Mouse (Mus musculus): ENCODE results near the gene Fsd2. TPM values are rescaled to one million over a fixed set of nuclear protein-coding genes. Genes with fewer than 3 reads are reported as not detected.

The Fsd2 gene
- total RNA-seq, 2 experiments from 2014 or later: 0.24 TPM; not detected in 1

- intact Hi-C loops (cut with DNase I): no loop called here
- no peak for DNase-seq (ENCODE audit: low spot score in 2 of 2)
Measured at GRCm38 (mm10) chr7:81557252-81557984, 9.3 kb downstream of the Fsd2 start.

- intact Hi-C loops (cut with DNase I): no loop called here
- no peak for DNase-seq (ENCODE audit: low spot score in 2 of 2)
Measured at GRCm38 (mm10) chr7:81556839-81557238, 9.9 kb downstream of the Fsd2 start.

GRCm38 (mm10) chr7:81554369-81554768 lies 12.4 kb downstream of the Fsd2 start:
- intact Hi-C loops (cut with DNase I): no loop called here
- DNase-seq (ENCODE audit: low spot score in 2 of 2): peak in 1 of 2 experiments; percentile 45

GRCm38 (mm10) chr7:81553589-81553988 lies 13.2 kb downstream of the Fsd2 start:
- intact Hi-C loops (cut with DNase I): no loop called here
- DNase-seq (ENCODE audit: low spot score in 2 of 2): no peak

- no peak for DNase-seq (ENCODE audit: low spot score in 2 of 2)
- intact Hi-C loops (cut with DNase I): no loop called here
Measured at GRCm38 (mm10) chr7:81548864-81549263, 17.9 kb downstream of the Fsd2 start.

- intact Hi-C loops (cut with DNase I): no loop called here
- DNase-seq (ENCODE audit: low spot score in 2 of 2): no peak
Measured at GRCm38 (mm10) chr7:81542934-81543333, 23.8 kb downstream of the Fsd2 start.

- intact Hi-C loops (cut with DNase I): no loop called here
- DNase-seq (ENCODE audit: low spot score in 2 of 2): peak; percentile 72 to 88
Measured at GRCm38 (mm10) chr7:81541924-81542524, 24.7 kb downstream of the Fsd2 start.

- intact Hi-C loops (cut with DNase I): no loop called here
- DNase-seq (ENCODE audit: low spot score in 2 of 2): peak in 1 of 2 experiments; percentile 25
Measured at GRCm38 (mm10) chr7:81540999-81541398, 25.7 kb downstream of the Fsd2 start.

- peak in 1 of 2 experiments; percentile 45 for DNase-seq (ENCODE audit: low spot score in 2 of 2)
- intact Hi-C loops (cut with DNase I): no loop called here
Measured at GRCm38 (mm10) chr7:81539565-81539964, 27.2 kb downstream of the Fsd2 start.

GRCm38 (mm10) chr7:81538070-81538675 lies 28.6 kb downstream of the Fsd2 start:
- intact Hi-C loops (cut with DNase I): no loop called here
- peak; percentile 59 to 66 for DNase-seq (ENCODE audit: low spot score in 2 of 2)

- DNase-seq (ENCODE audit: low spot score in 2 of 2): no peak
- intact Hi-C loops (cut with DNase I): no loop called here
Measured at GRCm38 (mm10) chr7:81536478-81536877, 30.3 kb downstream of the Fsd2 start.

- DNase-seq (ENCODE audit: low spot score in 2 of 2): peak in 1 of 2 experiments; percentile 13
- intact Hi-C loops (cut with DNase I): no loop called here
Measured at GRCm38 (mm10) chr7:81531462-81531861, 35.3 kb downstream of the Fsd2 start.

GRCm38 (mm10) chr7:81528918-81529317 lies 37.8 kb downstream of the Fsd2 start:
- DNase-seq (ENCODE audit: low spot score in 2 of 2): no peak
- intact Hi-C loops (cut with DNase I): no loop called here

GRCm38 (mm10) chr7:81523663-81524017 lies 43.1 kb downstream of the Fsd2 start:
- no peak for DNase-seq (ENCODE audit: low spot score in 2 of 2)
- intact Hi-C loops (cut with DNase I): loop anchor here (5.0 kb wide), 1 partner anchor 49 kb away; the partner anchor contains the start of gene Whamm

- DNase-seq (ENCODE audit: low spot score in 2 of 2): peak; percentile 91 to 92
- intact Hi-C loops (cut with DNase I): loop anchor here (5.0 kb wide), 1 partner anchor 49 kb away; the partner anchor contains the start of gene Whamm
Measured at GRCm38 (mm10) chr7:81523008-81523662, 43.6 kb downstream of the Fsd2 start.

GRCm38 (mm10) chr7:81516154-81517030 lies 50.4 kb downstream of the Fsd2 start:
- intact Hi-C loops (cut with DNase I): no loop called here
- DNase-seq (ENCODE audit: low spot score in 2 of 2): peak in 1 of 2 experiments; percentile 62

- intact Hi-C loops (cut with DNase I): no loop called here
- DNase-seq (ENCODE audit: low spot score in 2 of 2): no peak
Measured at GRCm38 (mm10) chr7:81514906-81515590, 51.7 kb downstream of the Fsd2 start.

- intact Hi-C loops (cut with DNase I): no loop called here
- DNase-seq (ENCODE audit: low spot score in 2 of 2): no peak
Measured at GRCm38 (mm10) chr7:81501050-81501449, 65.7 kb downstream of the Fsd2 start.

- DNase-seq (ENCODE audit: low spot score in 2 of 2): no peak
- intact Hi-C loops (cut with DNase I): no loop called here
Measured at GRCm38 (mm10) chr7:81498181-81498580, 68.6 kb downstream of the Fsd2 start, which contains the start of gene BC048679. BC048679 (minus strand) TSS chr7:81498281.
